Mouse (Mus musculus) ES-Bruce4 (cell line): Measurements from ENCODE around the gene Zfp738.

Experiments
- CTCF ChIP-seq: IDR thresholded peaks from one replicate; pipeline ENCODE4 v1.8.1; 2011; ENCODE audit warnings: low read depth, low read length
- EP300 ChIP-seq: IDR thresholded peaks from 2 replicates; pipeline ENCODE4 v1.6.1; 2011; ENCODE audit warnings: low read depth, low read length; ENCODE audit not compliant: insufficient read depth

GRCm38 (mm10) chr13:67728106-67728505 is 41.2 kb upstream of the Zfp738 start:
- TF ChIP-seq CTCF = no peak
- TF ChIP-seq EP300 = no peak
